Mouse (Mus musculus) hindbrain, postnatal 0 days (tissue): Measurements from ENCODE around the gene Rrp1. TPM values are rescaled to one million over a fixed set of nuclear protein-coding genes. Genes with fewer than 3 reads are reported as not detected.

Experiments
- ATAC-seq: fragments of 200-750 bp; cut with Nextera tagmentation; 2 replicates; pipeline ENCODE4 v1.8.0; 2017; ENCODE audit warnings: mild to moderate bottlenecking, moderate TSS enrichment, moderate library complexity
- DNase-seq: peaks from one replicate; pipeline ENCODE4 v3.0.0-alpha.2; 2015; ENCODE audit warnings: low spot score
- H3K27ac ChIP-seq: fragments of 300-500 bp; sonication (generic); 2 replicates; pipeline ENCODE4 v1.5.1; 2014; ENCODE audit warnings: mild to moderate bottlenecking
- H3K27me3 ChIP-seq: fragments of 300-500 bp; sonication (generic); 2 replicates; pipeline ENCODE4 v1.6.1; 2014; ENCODE audit warnings: low read length, mixed read lengths; ENCODE audit not compliant: insufficient read depth
- H3K36me3 ChIP-seq: fragments of 300-500 bp; sonication (generic); 2 replicates; pipeline ENCODE4 v1.6.1; 2014; ENCODE audit warnings: low read length, mixed read lengths; ENCODE audit not compliant: insufficient read depth
- H3K4me1 ChIP-seq: fragments of 300-500 bp; sonication (generic); 2 replicates; pipeline ENCODE4 v1.6.1; 2014; ENCODE audit warnings: antibody characterized with exemption, low read length, mixed read lengths; ENCODE audit not compliant: insufficient read depth
- H3K4me2 ChIP-seq: fragments of 300-500 bp; sonication (generic); 2 replicates; pipeline ENCODE4 v1.6.1; 2014; ENCODE audit warnings: low read depth, mild to moderate bottlenecking, low read length, moderate library complexity, mixed read lengths
- H3K4me3 ChIP-seq: fragments of 300-500 bp; sonication (generic); 2 replicates; pipeline ENCODE4 v1.5.1; 2014; ENCODE audit warnings: low read length
- H3K9ac ChIP-seq: fragments of 300-500 bp; sonication (generic); replicated peaks from 2 replicates; pipeline ENCODE4 v1.6.1; 2014; ENCODE audit warnings: mild to moderate bottlenecking, low read length, moderate library complexity, mixed read lengths
- H3K9me3 ChIP-seq: fragments of 300-500 bp; sonication (generic); 2 replicates; pipeline ENCODE4 v1.6.1; 2016; ENCODE audit warnings: low read length, mixed read lengths
- CTCF ChIP-seq: IDR thresholded peaks from 2 replicates; pipeline ENCODE4 v1.5.1; 2016; ENCODE audit warnings: antibody characterized with exemption, control low read depth, low read depth
- WGBS: fragments of 180-500 bp; shearing (Covaris S2); extraction: QIAGEN DNeasy Blood & Tissue Kit; methylation state at CpG from one replicate; pipeline ENCODE4 v1.1.7; 2014; 5-methylcytosine and 5-hydroxymethylcytosine counted together
- polyA plus RNA-seq: library from polyadenylated mRNA; unstranded; fragments of >200 nt; fragmentation: Nextera tagmentation; extraction: Ambion mirVana; gene quantifications from 2 replicates; pipeline ENCODE4 v1.2.1, GENCODE M21; 2015
- total RNA-seq: library from RNA; depleted of rRNA; stranded (reverse); fragments of >200 nt; gene quantifications from 2 replicates; pipeline ENCODE4 v1.2.3, GENCODE M21; 2014

Gene Rrp1
- total and polyA plus RNA-seq, 2 experiments from 2014 or later = 179 to 429 TPM

GRCm38 (mm10) chr10:78452641-78453040 lies 39.8 kb upstream of the Rrp1 start:
- Histone ChIP-seq H3K4me1 (peaks cover 4% of the 10 kb centered on the region; the same call in 1 of the 2 replicates), H3K4me3 (no peak overlapping the region), H3K9me3 (no peaks in the 10 kb centered on the region), H3K4me2 (no peak overlapping the region), H3K9ac (no peak overlapping the region), H3K36me3 (peaks cover 26% of the 10 kb centered on the region), H3K27ac (peak overlapping the region; percentile 32; the same call in 1 of the 2 replicates), H3K27me3 (no peaks in the 10 kb centered on the region)
- 22% methylated on average over 4 of the region's 4 CpGs for WGBS
- peak; percentile 46 for DNase-seq
- no peak for TF ChIP-seq CTCF
- ATAC-seq = peak; percentile 61; the same call in 1 of the 2 replicates

GRCm38 (mm10) chr10:78450761-78451160 lies 37.9 kb upstream of the Rrp1 start:
- DNase-seq (no peak), ATAC-seq (no peak)
- Histone ChIP-seq H3K9ac (no peak overlapping the region), H3K27me3 (no peaks in the 10 kb centered on the region), H3K9me3 (no peaks in the 10 kb centered on the region), H3K4me2 (no peak overlapping the region), H3K4me1 (no peaks in the 10 kb centered on the region; the same call in 1 of the 2 replicates), H3K27ac (no peak overlapping the region), H3K36me3 (peaks cover 38% of the 10 kb centered on the region), H3K4me3 (no peak overlapping the region)
- peak; percentile 47 for TF ChIP-seq CTCF
- 94% methylated on average over 5 of the region's 5 CpGs for WGBS

GRCm38 (mm10) chr10:78447396-78447795 lies 34.6 kb upstream of the Rrp1 start:
- TF ChIP-seq CTCF = no peak
- WGBS = 78% methylated on average over 3 of the region's 3 CpGs
- Histone ChIP-seq H3K9ac (no peak overlapping the region), H3K9me3 (no peaks in the 10 kb centered on the region), H3K36me3 (peaks cover 62% of the 10 kb centered on the region), H3K4me1 (no peaks in the 10 kb centered on the region; the same call in 1 of the 2 replicates), H3K4me3 (no peak overlapping the region), H3K27ac (no peak overlapping the region), H3K4me2 (no peak overlapping the region), H3K27me3 (no peaks in the 10 kb centered on the region)
- DNase-seq (no peak), ATAC-seq (no peak)

- ATAC-seq (no peak), DNase-seq (no peak)
- no peak overlapping the region for H3K9ac ChIP-seq
- H3K27ac ChIP-seq = no peak overlapping the region
- H3K4me3 ChIP-seq = no peak overlapping the region
- no peaks in the 10 kb centered on the region for H3K9me3 ChIP-seq
- WGBS = 100% methylated on average over 3 of the region's 3 CpGs
- peaks cover 66% of the 10 kb centered on the region for H3K36me3 ChIP-seq
- no peaks in the 10 kb centered on the region for H3K27me3 ChIP-seq
- H3K4me1 ChIP-seq = no peaks in the 10 kb centered on the region
- TF ChIP-seq CTCF = no peak
- no peak overlapping the region for H3K4me2 ChIP-seq
Observed at GRCm38 (mm10) chr10:78446195-78446594, 33.4 kb upstream of the Rrp1 start.

- TF ChIP-seq CTCF = no peak
- Histone ChIP-seq H3K4me1 (no peaks in the 10 kb centered on the region), H3K27ac (no peak overlapping the region), H3K36me3 (peaks cover 45% of the 10 kb centered on the region; the same call in 1 of the 2 replicates), H3K27me3 (no peaks in the 10 kb centered on the region), H3K4me3 (no peak overlapping the region), H3K9ac (no peak overlapping the region), H3K4me2 (no peak overlapping the region), H3K9me3 (no peaks in the 10 kb centered on the region)
- no peak for ATAC-seq
- DNase-seq = no peak
- 83% methylated on average over 3 of the region's 3 CpGs for WGBS
Observed at GRCm38 (mm10) chr10:78442292-78442691, 29.4 kb upstream of the Rrp1 start.

GRCm38 (mm10) chr10:78441606-78442005 lies 28.8 kb upstream of the Rrp1 start:
- Histone ChIP-seq H3K27ac (no peak overlapping the region), H3K4me1 (no peaks in the 10 kb centered on the region), H3K27me3 (no peaks in the 10 kb centered on the region), H3K36me3 (peaks cover 39% of the 10 kb centered on the region; the same call in 1 of the 2 replicates), H3K4me2 (no peak overlapping the region), H3K9me3 (no peaks in the 10 kb centered on the region), H3K4me3 (no peak overlapping the region), H3K9ac (no peak overlapping the region)
- ATAC-seq = no peak
- WGBS = 82% methylated on average over 5 of the region's 5 CpGs
- no peak for TF ChIP-seq CTCF
- DNase-seq = no peak

GRCm38 (mm10) chr10:78440812-78441211 lies 28.0 kb upstream of the Rrp1 start:
- 71% methylated on average over 9 of the region's 9 CpGs for WGBS

More at GRCm38 (mm10) chr10:78440812-78441211, 28.0 kb upstream of the Rrp1 start:
- H3K9me3 ChIP-seq = no peaks in the 10 kb centered on the region
- DNase-seq (peak; percentile 33), ATAC-seq (no peak)
- no peak overlapping the region for H3K27ac ChIP-seq
- no peaks in the 10 kb centered on the region for H3K27me3 ChIP-seq
- H3K9ac ChIP-seq = no peak overlapping the region
- H3K4me2 ChIP-seq = no peak overlapping the region
- peaks cover 37% of the 10 kb centered on the region; the same call in 1 of the 2 replicates for H3K36me3 ChIP-seq
- TF ChIP-seq CTCF = peak; percentile 76
- no peak overlapping the region for H3K4me3 ChIP-seq
- H3K4me1 ChIP-seq = no peaks in the 10 kb centered on the region
